Mouse (Mus musculus): Measurements from ENCODE around the gene Tenm4. TPM values are rescaled to one million over a fixed set of nuclear protein-coding genes. Genes with fewer than 3 reads are reported as not detected.

The Tenm4 gene
- polyA plus RNA-seq, 1 experiment from 2014 or later: 45.6 TPM

DNA sequence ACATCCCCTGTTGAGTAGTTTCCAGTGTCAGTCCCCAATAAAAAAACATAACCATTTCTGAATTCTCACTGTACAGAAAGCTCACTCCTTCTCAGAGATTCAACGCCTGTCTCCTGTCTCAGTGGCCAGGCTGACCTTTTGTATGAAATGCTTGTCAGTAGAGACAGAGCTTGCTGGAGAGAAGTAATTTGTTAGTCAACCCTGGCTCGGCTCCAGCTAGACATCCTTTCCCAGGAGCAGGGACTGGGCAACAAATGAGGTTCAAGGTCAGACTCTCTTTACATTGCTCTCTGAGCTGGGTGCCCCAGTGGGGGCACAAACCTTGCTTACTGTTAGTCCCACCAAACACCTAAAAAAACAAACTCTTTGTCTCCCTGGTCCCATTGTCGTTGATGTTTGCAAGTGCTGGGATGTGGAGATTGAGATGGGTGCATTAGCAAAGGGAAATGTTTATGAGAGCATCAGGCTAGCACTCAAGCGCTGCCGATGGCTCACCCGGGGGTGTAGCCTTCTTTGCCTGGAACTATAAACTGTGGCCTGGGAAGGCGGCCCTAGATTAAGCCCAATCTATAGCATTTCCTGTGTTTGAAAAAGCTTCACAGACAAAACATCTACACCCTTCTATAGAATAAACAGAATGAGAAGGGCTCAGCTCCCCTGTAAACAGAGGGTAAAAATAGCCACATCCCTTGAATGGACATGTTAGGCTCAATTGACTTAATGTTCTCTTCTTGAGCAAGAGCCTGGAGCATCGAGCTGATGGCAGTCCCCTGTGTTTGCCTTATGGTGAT lies 673.3 kb downstream of the Tenm4 start:
- Histone ChIP-seq H3K9me3 (no peaks in the 10 kb centered on the region), H3K4me2 (no peak overlapping the region), H3K4me1 (no peaks in the 10 kb centered on the region), H3K9ac (no peak overlapping the region), H3K36me3 (peaks cover 46% of the 10 kb centered on the region), H3K27ac (no peak overlapping the region), H3K4me3 (no peak overlapping the region), H3K27me3 (no peaks in the 10 kb centered on the region)
- no peak for ATAC-seq (ENCODE audit: insufficient number of reproducible peaks, insufficient read depth, low FRiP score, low TSS enrichment, low read depth)
- WGBS: 85% methylated on average over 8 of the region's 8 CpGs

DNA sequence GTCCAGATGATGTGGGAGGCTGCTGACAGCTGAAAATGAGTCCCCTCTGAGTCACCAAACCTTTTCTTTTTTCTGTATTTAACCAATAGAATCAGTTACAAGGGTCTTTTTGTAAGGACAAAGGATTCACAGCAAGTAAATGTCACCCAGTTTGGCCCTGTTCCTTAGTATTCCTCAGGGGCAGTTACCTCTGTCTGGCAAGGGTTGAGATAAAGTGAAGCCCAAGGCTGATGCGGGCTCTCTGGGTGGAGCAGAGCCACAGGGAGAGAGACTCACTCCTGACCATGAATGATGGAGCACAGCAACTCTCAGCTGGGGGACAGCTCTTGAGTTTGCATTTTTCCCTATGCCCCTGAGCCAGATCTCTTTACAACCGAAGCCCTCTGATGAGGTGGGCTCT lies 681.7 kb downstream of the Tenm4 start:
- no peak for ATAC-seq (ENCODE audit: insufficient number of reproducible peaks, insufficient read depth, low FRiP score, low TSS enrichment, low read depth)
- H3K27me3 ChIP-seq: no peaks in the 10 kb centered on the region
- no peak overlapping the region for H3K4me3 ChIP-seq
- WGBS: 80% methylated on average over 2 of the region's 2 CpGs
- no peaks in the 10 kb centered on the region for H3K4me1 ChIP-seq
- no peak overlapping the region for H3K27ac ChIP-seq
- peaks cover 37% of the 10 kb centered on the region for H3K36me3 ChIP-seq
- no peak overlapping the region for H3K9ac ChIP-seq
- no peak overlapping the region for H3K4me2 ChIP-seq
- H3K9me3 ChIP-seq: no peaks in the 10 kb centered on the region

DNA sequence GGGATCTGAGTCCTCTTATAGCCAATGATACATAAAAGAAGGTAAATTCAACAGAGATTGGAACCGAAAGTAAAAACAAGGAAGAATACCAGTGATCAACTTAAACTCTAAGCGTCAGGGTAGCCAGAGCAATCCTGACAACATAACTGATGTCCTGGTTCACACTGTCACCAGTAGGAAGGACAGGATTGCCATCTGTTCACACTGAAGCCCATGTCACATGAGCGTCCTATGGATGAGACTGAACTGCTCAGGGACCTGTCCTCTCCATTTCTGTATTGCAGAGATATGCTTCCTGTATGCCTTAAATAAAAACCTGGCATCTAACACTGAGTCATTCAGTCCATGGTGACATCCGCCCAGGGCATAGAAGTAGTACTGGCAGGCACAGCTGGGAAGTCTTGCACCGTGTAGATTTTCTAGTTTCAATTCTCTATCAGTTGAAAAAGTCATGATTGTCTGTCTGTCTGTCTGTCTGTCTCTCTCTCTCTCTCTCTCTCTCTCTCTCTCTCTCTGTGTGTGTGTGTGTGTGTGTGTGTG lies 684.9 kb downstream of the Tenm4 start:
- H3K36me3 ChIP-seq: peaks cover 27% of the 10 kb centered on the region
- H3K9me3 ChIP-seq: no peaks in the 10 kb centered on the region
- peaks cover 19% of the 10 kb centered on the region for H3K4me1 ChIP-seq
- no peak overlapping the region for H3K4me3 ChIP-seq
- H3K27ac ChIP-seq: no peak overlapping the region
- H3K9ac ChIP-seq: no peak overlapping the region
- WGBS: 92% methylated on average over 5 of the region's 5 CpGs
- H3K4me2 ChIP-seq: no peak overlapping the region
- H3K27me3 ChIP-seq: no peaks in the 10 kb centered on the region
- ATAC-seq (ENCODE audit: insufficient number of reproducible peaks, insufficient read depth, low FRiP score, low TSS enrichment, low read depth): no peak

DNA sequence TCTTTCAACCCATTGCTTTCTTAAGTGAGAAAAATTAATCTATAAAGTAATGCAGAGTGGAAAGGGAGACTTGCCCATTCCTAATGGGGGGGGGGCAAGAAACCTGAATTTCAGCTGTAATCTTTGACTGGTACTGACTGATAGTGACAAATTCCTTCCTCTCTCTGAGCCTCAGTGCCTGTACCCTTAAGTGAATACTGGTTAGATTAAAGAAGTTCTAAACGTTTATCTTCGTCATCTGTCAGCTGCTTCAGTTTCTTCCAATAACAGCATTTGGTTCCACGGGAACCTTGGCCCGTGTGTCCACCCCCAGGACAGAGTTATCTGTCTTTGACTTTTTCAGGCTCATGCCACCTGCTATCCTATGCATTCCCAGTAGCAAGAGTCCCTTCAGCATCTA lies 685.5 kb downstream of the Tenm4 start:
- Histone ChIP-seq H3K36me3 (peaks cover 23% of the 10 kb centered on the region), H3K4me1 (peaks cover 19% of the 10 kb centered on the region), H3K9ac (no peak overlapping the region), H3K27ac (no peak overlapping the region), H3K4me2 (no peak overlapping the region), H3K27me3 (no peaks in the 10 kb centered on the region), H3K9me3 (no peaks in the 10 kb centered on the region), H3K4me3 (no peak overlapping the region)
- 73% methylated on average over 4 of the region's 4 CpGs for WGBS
- no peak for ATAC-seq (ENCODE audit: insufficient number of reproducible peaks, insufficient read depth, low FRiP score, low TSS enrichment, low read depth)

DNA sequence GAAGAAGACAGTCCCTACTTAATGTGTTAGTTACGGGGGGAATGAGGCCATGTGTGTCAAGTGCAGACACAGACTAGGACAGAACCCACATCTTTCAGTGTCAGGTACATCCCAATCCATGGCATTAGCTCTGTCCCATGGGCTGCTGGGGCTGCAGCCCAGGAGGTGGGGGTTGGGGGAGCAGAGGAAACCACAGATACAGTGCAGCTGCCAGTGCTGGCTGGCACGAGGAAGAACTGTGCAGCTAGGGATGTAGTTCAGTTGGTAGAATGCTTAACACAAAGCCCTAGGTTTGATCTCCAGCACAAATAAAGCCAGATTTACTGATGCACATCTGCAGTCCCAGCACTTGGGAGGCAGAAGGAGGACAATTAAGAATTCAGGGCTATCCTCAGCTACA lies 688.0 kb downstream of the Tenm4 start:
- Histone ChIP-seq H3K9me3 (no peaks in the 10 kb centered on the region), H3K9ac (no peak overlapping the region), H3K4me1 (peaks cover 19% of the 10 kb centered on the region), H3K27ac (no peak overlapping the region), H3K36me3 (peaks cover 23% of the 10 kb centered on the region), H3K27me3 (no peaks in the 10 kb centered on the region), H3K4me3 (no peak overlapping the region), H3K4me2 (no peak overlapping the region)
- ATAC-seq (ENCODE audit: insufficient number of reproducible peaks, insufficient read depth, low FRiP score, low TSS enrichment, low read depth): no peak
- WGBS: 67% methylated on average over 2 of the region's 2 CpGs

DNA sequence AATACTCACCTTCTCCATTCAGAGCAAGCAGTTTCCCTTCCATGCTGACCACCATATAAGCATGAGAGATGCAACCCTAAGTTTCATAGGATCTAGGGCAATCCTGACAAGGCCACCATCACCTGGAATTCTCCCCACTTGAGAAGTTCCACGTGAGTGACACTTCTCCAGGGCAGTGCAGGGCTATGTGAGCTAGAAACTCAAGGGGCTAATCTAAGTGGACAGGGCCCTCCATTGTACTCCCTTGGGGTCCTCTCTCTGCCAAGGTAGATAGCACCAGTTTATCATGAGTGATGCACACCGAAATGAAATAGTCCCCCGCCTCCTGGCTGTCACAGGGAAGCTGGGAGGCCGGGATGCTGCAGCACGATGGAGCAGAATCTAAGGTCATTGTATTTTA lies 688.6 kb downstream of the Tenm4 start:
- H3K9me3 ChIP-seq: no peaks in the 10 kb centered on the region
- no peak for ATAC-seq (ENCODE audit: insufficient number of reproducible peaks, insufficient read depth, low FRiP score, low TSS enrichment, low read depth)

DNA sequence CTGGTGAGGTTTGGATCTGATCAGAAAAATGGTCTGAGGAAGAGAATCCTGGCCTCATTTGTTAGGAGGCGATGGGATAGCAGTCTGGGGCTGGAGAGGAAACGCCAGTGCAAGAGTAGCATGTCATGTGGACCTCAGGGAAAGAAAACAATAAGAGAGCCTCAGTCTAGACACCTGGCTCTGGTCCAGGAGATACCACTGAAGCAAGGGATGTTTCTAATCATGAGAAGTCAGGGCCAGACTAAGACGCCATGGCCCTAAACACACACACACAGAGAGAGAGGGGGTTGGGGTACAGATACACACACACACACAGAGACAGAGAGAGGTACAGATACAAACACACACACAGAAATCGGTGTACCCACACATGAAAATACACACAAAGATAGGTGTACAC lies 689.6 kb downstream of the Tenm4 start:
- Histone ChIP-seq H3K27me3 (no peaks in the 10 kb centered on the region), H3K9ac (no peak overlapping the region), H3K36me3 (peaks cover 18% of the 10 kb centered on the region), H3K9me3 (no peaks in the 10 kb centered on the region), H3K27ac (peak overlapping the region; percentile 60; the same call in 1 of the 2 replicates), H3K4me1 (peaks cover 22% of the 10 kb centered on the region), H3K4me2 (no peak overlapping the region), H3K4me3 (no peak overlapping the region)
- ATAC-seq (ENCODE audit: insufficient number of reproducible peaks, insufficient read depth, low FRiP score, low TSS enrichment, low read depth): no peak; the same call in 1 of the 2 replicates
- WGBS: 37% methylated on average over 4 of the region's 4 CpGs

More for the DNA sequence above, 688.6 kb downstream of the Tenm4 start:
- Histone ChIP-seq H3K9ac (no peak overlapping the region), H3K36me3 (peaks cover 18% of the 10 kb centered on the region), H3K4me1 (peaks cover 19% of the 10 kb centered on the region), H3K27me3 (no peaks in the 10 kb centered on the region), H3K4me3 (no peak overlapping the region), H3K4me2 (no peak overlapping the region), H3K27ac (peak overlapping the region; percentile 60; the same call in 1 of the 2 replicates)
- WGBS: 82% methylated on average over 5 of the region's 5 CpGs

DNA sequence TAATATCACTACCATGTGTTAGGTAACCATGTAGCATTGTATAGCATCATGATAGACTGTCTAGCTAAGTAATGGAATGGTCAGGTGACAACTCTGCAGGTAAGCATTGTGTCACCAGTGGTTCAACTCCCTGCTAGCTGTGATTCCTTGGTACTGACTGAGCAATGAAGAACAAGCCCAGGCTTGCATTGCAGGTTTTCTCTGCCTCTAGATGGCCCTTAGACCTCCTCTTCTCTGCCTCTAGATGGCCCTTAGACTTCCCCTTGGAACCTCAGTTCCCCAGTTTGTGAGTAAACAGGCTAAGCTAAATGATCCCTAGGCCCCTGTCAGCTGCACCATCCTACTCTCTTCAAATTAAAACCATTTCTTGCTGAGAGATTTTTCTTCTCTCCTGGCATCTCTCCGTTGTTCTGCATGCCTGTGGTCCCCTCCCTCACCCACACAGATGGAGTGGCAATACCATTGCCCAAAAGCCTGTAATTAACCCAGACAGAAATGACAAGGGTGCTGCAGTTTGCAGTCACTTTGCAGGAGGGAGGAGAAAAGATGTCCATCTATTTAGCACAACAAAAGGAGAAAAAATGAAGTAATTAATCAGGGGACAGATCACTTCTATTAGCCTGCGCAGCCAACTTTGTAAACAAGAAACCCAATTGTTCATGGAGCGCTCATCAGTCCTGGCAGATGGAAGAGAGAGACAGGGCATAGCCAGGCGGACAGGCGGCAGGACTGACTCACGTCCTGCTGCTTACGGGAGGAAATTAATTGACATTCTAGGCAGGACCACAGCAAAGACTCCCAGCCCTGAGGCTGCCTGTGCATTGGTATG lies 694.1 kb downstream of the Tenm4 start:
- WGBS: 44% methylated on average over 7 of the region's 7 CpGs
- Histone ChIP-seq H3K27me3 (no peaks in the 10 kb centered on the region), H3K9me3 (no peaks in the 10 kb centered on the region), H3K4me1 (peaks cover 16% of the 10 kb centered on the region), H3K36me3 (peaks cover 36% of the 10 kb centered on the region), H3K9ac (no peak overlapping the region), H3K4me3 (no peak overlapping the region), H3K4me2 (no peak overlapping the region), H3K27ac (peak overlapping the region; percentile 55)
- ATAC-seq (ENCODE audit: insufficient number of reproducible peaks, insufficient read depth, low FRiP score, low TSS enrichment, low read depth): no peak

DNA sequence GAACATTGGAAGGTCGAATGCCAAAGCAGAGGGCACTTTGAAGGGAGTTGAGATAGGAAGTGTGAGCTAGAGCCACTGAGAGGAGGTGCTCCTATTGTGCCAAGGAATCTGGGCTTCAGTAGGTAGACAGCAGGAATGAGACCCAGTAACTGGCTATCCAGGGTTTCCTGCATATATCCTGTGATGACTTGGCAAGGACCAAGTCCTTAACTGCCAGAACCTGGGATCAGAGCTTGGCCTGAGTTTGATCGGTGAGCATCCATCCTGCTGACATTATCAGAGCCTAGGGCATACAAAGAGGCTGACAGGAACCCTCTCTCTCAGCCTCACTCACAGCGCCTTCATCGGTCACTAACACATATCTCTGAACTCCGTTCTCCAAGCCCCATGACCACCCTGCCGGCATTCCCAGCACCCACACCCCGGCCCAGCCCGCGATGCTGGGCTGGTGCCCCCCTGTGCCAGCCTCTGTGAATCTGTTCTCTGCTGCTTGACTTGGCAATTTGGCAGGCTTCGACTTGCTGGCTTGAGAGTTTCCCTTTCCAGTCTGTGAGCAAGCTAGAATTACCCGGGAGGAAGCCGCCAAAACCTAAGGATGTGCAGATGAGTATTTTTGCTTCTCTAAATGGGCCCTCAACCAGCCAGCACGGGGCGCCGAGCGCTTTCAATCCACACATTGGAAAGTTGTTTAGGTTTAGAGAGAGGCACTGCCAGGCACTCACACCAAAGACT lies 698.2 kb downstream of the Tenm4 start:
- Histone ChIP-seq H3K4me3 (no peak overlapping the region), H3K27me3 (no peaks in the 10 kb centered on the region), H3K4me1 (peaks cover 9% of the 10 kb centered on the region), H3K9ac (no peak overlapping the region), H3K4me2 (no peak overlapping the region), H3K36me3 (peaks cover 40% of the 10 kb centered on the region), H3K27ac (peak overlapping the region; percentile 73), H3K9me3 (no peaks in the 10 kb centered on the region)
- 79% methylated on average over 16 of the region's 16 CpGs for WGBS
- ATAC-seq (ENCODE audit: insufficient number of reproducible peaks, insufficient read depth, low FRiP score, low TSS enrichment, low read depth): no peak; the same call in 1 of the 2 replicates

DNA sequence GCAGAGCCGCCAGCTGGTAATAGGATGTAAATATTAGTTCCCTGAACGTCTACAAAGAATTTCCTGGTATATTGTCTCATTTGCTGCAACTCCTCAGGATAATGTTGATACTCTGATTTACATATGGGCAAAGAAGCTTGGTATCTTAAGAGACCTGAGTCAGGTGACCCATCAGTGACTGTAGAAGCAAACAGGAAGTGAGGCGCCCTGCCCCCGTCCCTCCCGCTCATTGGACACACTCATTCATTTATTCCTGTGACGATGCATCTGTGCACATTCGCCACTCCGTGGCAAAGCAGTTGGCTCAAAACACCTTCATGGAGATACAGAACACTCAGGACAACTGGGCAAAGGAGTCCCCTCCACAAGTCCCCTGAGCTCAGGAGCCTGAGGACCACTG lies 699.4 kb downstream of the Tenm4 start:
- Histone ChIP-seq H3K4me1 (peaks cover 7% of the 10 kb centered on the region), H3K9me3 (no peaks in the 10 kb centered on the region), H3K4me2 (no peak overlapping the region), H3K9ac (no peak overlapping the region), H3K27me3 (no peaks in the 10 kb centered on the region), H3K36me3 (peaks cover 41% of the 10 kb centered on the region), H3K27ac (no peak overlapping the region), H3K4me3 (no peak overlapping the region)
- ATAC-seq (ENCODE audit: insufficient number of reproducible peaks, insufficient read depth, low FRiP score, low TSS enrichment, low read depth): no peak
- WGBS: 78% methylated on average over 8 of the region's 8 CpGs

DNA sequence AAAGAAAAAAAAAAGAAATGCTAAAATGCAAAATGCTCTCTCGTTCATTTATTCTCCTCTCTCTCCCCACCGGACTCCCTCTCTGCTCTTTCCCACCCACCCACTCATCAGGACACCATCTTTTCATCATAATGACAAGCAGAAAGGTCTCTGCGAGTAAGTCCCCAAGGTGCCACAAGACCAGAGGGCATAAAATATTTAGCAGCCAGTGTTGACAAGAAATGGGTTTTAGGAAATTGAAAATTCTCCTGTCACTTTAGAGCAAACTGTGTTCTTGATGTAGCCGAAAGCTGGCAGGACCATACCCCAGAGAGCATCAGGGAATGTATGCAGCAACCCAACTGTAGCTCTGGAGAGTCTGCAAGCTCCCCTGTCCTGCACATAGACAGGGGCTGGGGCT lies 700.0 kb downstream of the Tenm4 start:
- no peak overlapping the region for H3K27ac ChIP-seq
- H3K4me3 ChIP-seq: no peak overlapping the region
- no peaks in the 10 kb centered on the region for H3K9me3 ChIP-seq
- no peak overlapping the region for H3K4me2 ChIP-seq
- H3K4me1 ChIP-seq: peaks cover 9% of the 10 kb centered on the region
- H3K36me3 ChIP-seq: peaks cover 41% of the 10 kb centered on the region
- H3K27me3 ChIP-seq: no peaks in the 10 kb centered on the region
- no peak for ATAC-seq (ENCODE audit: insufficient number of reproducible peaks, insufficient read depth, low FRiP score, low TSS enrichment, low read depth)
- H3K9ac ChIP-seq: no peak overlapping the region
- WGBS: 67% methylated on average over 4 of the region's 4 CpGs

All from embryonic facial prominence, embryonic 13.5 days (tissue).